Comparison of ENCODE assay signal across 8 mouse cellular contexts in the genomic region with DNA sequence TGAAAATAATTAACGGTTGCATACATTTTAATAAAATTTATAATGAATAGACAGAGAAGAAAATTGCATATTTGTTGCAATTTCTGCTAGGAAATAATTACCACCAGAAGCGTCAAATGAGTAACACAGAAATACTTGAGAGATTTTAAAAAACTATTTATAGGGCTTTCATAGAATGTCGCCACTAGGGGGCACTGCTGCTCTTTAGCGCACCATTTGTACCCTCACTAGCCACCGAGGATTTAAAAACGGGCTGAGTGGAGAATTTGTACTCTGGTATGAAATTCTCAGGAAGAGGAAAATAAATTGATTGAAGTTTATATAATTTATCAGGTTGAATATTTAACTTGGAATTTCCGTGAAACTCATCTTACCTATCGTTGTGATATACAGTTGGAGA.
DNase-seq lines count a peak whose midpoint lies in the region; ATAC-seq and TF ChIP-seq lines count a peak whose summit lies in the region.

No protein-coding gene starts in this region.

- ATAC-seq in lung, embryonic 14.5 days (ENCODE audit: insufficient read depth) = no peak
- ATAC-seq in erythroid progenitor cell, adult 5-6 weeks (replicated peaks; ENCODE audit: low FRiP score, poor library complexity, severe bottlenecking) = no peak

- 13% methylated on average over 8 of the region's 8 CpGs for WGBS in lung, embryonic 14.5 days
- 17% methylated on average over 8 of the region's 8 CpGs for WGBS in embryonic facial prominence, embryonic 10.5 days

- H3K4me3 ChIP-seq in lung, embryonic 14.5 days (ENCODE audit: low read depth, low read length) = no peak overlapping the region
- H3K4me3 ChIP-seq in embryonic facial prominence, embryonic 10.5 days = no peak overlapping the region

- H3K27me3 ChIP-seq in lung, embryonic 14.5 days (ENCODE audit: insufficient read depth, low read length) = no peaks in the 10 kb centered on the region
- no peaks in the 10 kb centered on the region for H3K27me3 ChIP-seq in embryonic facial prominence, embryonic 10.5 days (replicated peaks; ENCODE audit: low read depth, poor library complexity, severe bottlenecking)

- no peak overlapping the region for H3K27ac ChIP-seq in lung, embryonic 14.5 days (ENCODE audit: low read depth)
- no peak overlapping the region for H3K27ac ChIP-seq in embryonic facial prominence, embryonic 10.5 days (replicated peaks)

- H3K9me3 ChIP-seq in lung, embryonic 14.5 days (ENCODE audit: low read depth, low read length) = no peaks in the 10 kb centered on the region
- no peaks in the 10 kb centered on the region for H3K9me3 ChIP-seq in embryonic facial prominence, embryonic 10.5 days

- peak; percentile 90 for DNase-seq in lung, embryonic 14.5 days
- DNase-seq in lung, adult 18-20 months = no peak
- peak; percentile 58 to 74 for DNase-seq in adrenal gland, postnatal 36 days
- peak; percentile 74 for DNase-seq in embryonic facial prominence, embryonic 10.5 days (ENCODE audit: low spot score)
- DNase-seq in hindlimb bud, embryonic 11.5 days (ENCODE audit: extremely low spot score, low read depth, low spot score) = peak; percentile 66
- peak; percentile 75 to 90 for DNase-seq in left cerebral cortex, postnatal 14 days (ENCODE audit: low spot score in 2 of 2)
- peak; percentile 14 for DNase-seq in ovary, postnatal 36 days (ENCODE audit: low spot score)

- H3K9ac ChIP-seq in lung, embryonic 14.5 days = no peak overlapping the region

- no peaks in the 10 kb centered on the region for H3K36me3 ChIP-seq in lung, embryonic 14.5 days (ENCODE audit: insufficient read depth)
- H3K36me3 ChIP-seq in embryonic facial prominence, embryonic 10.5 days (replicated peaks) = no peaks in the 10 kb centered on the region

- H3K4me1 ChIP-seq in lung, embryonic 14.5 days (ENCODE audit: insufficient read depth) = no peaks in the 10 kb centered on the region
- H3K4me1 ChIP-seq in embryonic facial prominence, embryonic 10.5 days = no peaks in the 10 kb centered on the region

- no peak overlapping the region for H3K4me2 ChIP-seq in lung, embryonic 14.5 days

- intact Hi-C loops in left cerebral cortex, postnatal 14 days (cut with DNase I) = no loop called here

- TF ChIP-seq CTCF in lung, embryonic 14.5 days (IDR thresholded peaks at IDR 0.05; ENCODE audit: low read depth) = peak; percentile 75

Comparison
In these comparisons a context has a peak if more than half of its experiments do, and no peak if none do; other contexts are left out.
1. DNase-seq: peak in lung, embryonic 14.5 days (single experiment), adrenal gland, postnatal 36 days (2 of 2), embryonic facial prominence, embryonic 10.5 days (single experiment), hindlimb bud, embryonic 11.5 days (single experiment), left cerebral cortex, postnatal 14 days (2 of 2) and ovary, postnatal 36 days (single experiment); none in lung, adult 18-20 months (0 of 2).